Mouse (Mus musculus): ENCODE measurements around the gene Dcst2.

Dcst2 gene

DNA sequence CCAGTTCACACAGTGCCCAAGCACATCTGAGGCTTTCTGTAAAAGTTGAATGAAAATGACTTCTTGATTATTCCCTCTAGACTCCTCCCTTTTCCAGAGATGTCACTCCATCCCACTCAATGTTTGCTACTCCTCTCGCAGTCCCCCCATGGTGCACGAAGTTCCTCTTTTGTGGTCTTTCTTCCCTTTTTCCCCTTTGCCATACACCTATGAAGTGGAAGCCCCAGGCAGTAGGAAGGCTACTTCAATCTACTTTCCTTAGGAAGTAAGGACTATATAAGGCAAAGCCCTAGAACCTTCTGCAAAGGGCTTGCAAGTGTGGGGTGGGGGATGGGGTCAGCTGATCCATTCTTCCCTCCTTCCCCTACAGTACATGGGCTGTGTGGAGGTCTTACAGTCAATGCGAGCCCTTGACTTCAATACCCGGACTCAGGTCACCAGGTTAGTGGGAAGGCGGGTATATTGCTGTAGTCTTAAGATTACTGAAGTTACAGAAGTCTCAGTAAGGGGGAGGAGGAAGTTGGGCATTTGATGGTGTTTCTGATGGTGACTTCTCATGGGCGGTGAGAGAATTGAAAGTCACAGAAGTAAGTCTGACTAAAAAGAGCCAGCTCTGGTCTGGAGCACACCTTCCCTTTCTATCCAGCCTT is 60.9 kb downstream of the Dcst2 start:
- in situ Hi-C loops (cut with MboI; ENCODE audit: unreplicated experiment in 2 of 2) = no loop called here

DNA sequence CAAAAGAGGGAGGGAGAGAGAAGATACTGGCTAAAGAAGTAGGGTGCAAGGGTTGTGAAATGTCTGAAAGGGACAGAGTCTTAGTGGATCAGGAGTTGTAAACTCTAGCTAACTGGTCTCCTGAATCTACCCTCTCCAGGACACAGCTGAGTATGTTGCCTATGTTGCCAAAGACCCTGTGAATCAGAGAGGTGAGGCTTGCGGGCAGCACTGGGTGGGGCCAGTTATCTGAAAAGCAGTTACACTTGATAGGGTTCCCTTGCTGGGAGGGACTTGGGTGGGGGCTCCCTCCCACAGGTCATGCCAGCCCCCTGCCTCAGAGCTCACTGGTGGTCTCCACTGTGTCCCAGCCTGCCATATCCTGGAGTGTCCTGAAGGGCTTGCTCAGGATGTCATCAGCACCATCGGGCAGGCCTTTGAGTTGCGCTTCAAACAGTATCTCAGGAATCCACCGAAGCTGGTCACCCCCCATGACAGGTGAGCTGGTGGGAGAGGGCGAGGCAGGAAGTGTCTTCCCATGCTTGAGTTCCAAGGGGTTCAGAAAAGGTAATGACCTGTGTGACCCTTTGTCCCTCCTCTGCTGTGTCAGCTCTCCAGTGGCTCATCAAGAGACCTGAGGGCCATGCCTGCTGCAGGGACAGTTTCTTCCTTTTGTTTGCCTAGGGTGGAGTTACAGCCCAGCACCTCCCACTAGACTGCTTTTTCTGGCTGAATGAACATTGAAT is 62.8 kb downstream of the Dcst2 start:
- in situ Hi-C loops (cut with MboI; ENCODE audit: unreplicated experiment in 2 of 2) = no loop called here

DNA sequence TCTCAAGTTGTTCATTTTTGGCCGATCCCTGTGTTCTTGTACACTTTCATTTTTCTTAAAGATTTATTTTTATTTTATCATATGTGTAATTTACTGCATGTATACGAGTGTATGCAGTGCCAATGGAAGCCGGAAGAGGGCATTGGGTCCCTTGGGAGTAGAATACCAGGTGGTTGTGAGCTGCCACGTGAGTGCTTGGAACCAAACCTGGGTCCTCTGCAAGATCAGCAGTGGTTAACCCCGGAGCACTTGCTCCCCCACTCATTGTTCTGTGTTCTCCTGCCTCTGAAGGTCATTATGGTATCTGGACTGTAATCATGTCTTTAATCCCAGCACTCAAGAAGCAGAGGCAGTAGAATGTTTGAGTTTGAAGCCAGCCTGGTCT is 63.4 kb downstream of the Dcst2 start:
- in situ Hi-C loops (cut with MboI; ENCODE audit: unreplicated experiment in 2 of 2) = no loop called here

DNA sequence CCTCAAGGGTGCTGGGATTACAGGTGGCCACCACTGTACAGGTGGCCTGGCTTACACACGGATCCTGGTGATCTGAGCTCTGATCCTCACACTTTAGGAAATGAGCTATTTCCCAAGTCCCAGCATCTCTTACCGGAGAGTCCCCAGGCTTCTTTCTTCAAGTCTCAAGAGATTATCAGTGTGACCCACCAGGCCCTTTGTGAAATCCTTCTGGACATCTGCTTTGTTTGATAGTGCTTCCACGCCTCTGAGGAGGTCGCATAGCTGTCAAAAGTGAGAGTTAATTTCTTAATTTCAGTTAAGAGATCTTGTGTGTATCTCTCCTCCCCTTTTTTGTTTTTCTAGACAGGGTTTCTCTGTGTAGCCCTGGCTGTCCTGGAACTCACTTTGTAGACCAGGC is 64.1 kb downstream of the Dcst2 start:
- in situ Hi-C loops (cut with MboI; ENCODE audit: unreplicated experiment in 2 of 2) = no loop called here

All from v-Abl transformed pro-B cells (cell line).